Mouse (Mus musculus): ENCODE measurements around the gene Dynll2. TPM values are rescaled to one million over a fixed set of nuclear protein-coding genes. Genes with fewer than 3 reads are reported as not detected.

Dynll2 gene
- total RNA-seq, 4 experiments from 2014 or later, result 470 to 530 (median 496) TPM

Other genes with a start within 250 kb of the Dynll2 start
- gene Supt4a, start 250.0 kb downstream of the Dynll2 start, total RNA-seq (2022), result 10 to 100 TPM; 61.3 to 76.3 (median 69.6) TPM
- gene Tspoap1, start 227.0 kb downstream of the Dynll2 start, total RNA-seq (2022), result 100 to 1,000 TPM; 145 to 183 (median 166) TPM
- under 1 TPM in 1 of 4 experiments, not detected in 3; 0.79 TPM for gene Mpo, start 194.0 kb downstream of the Dynll2 start, total RNA-seq (2022)
- gene Lpo, start 159.2 kb downstream of the Dynll2 start, total RNA-seq (2022), result 1 to 10 TPM in 1 of 4 experiments, under 1 TPM in 3; 0.20 to 1.0 (median 0.30) TPM
- 1 to 10 TPM; 6.3 to 8.1 (median 6.9) TPM for gene Mks1, start 134.3 kb downstream of the Dynll2 start, total RNA-seq (2022)
- gene Epx, start 112.0 kb downstream of the Dynll2 start, total RNA-seq (2022), result under 1 TPM in 2 of 4 experiments, not detected in 2; 0.16 to 0.35 TPM
- not detected for gene Olfr462, start 95.3 kb downstream of the Dynll2 start, total RNA-seq (2022)
- gene Olfr463, start 90.1 kb downstream of the Dynll2 start, total RNA-seq (2022), result not detected
- not detected for gene Olfr464, start 66.6 kb downstream of the Dynll2 start, total RNA-seq (2022)
- 100 to 1,000 TPM; 208 to 223 (median 218) TPM for gene Srsf1, start 59.8 kb upstream of the Dynll2 start, total RNA-seq (2022)
- gene Vezf1, start 80.7 kb upstream of the Dynll2 start, total RNA-seq (2022), result 10 to 100 TPM; 25.0 to 26.5 (median 25.7) TPM
- gene Cuedc1, start 110.5 kb upstream of the Dynll2 start, total RNA-seq (2022), result 10 to 100 TPM; 30.9 to 38.7 (median 33.4) TPM
- gene Mrps23, start 216.9 kb upstream of the Dynll2 start, total RNA-seq (2022), result 10 to 100 TPM; 63.2 to 64.8 (median 63.7) TPM

Data from layer of hippocampus, adult 8-10 months (tissue).